Mouse (Mus musculus): ENCODE results near the gene Shc4. TPM values are rescaled to one million over a fixed set of nuclear protein-coding genes. Genes with fewer than 3 reads are reported as not detected.

The Shc4 gene
- total RNA-seq (2023; ENCODE audit: inconsistent age) = 0.16 to 0.35 TPM (median 0.23 TPM) in 4 replicates

DNA sequence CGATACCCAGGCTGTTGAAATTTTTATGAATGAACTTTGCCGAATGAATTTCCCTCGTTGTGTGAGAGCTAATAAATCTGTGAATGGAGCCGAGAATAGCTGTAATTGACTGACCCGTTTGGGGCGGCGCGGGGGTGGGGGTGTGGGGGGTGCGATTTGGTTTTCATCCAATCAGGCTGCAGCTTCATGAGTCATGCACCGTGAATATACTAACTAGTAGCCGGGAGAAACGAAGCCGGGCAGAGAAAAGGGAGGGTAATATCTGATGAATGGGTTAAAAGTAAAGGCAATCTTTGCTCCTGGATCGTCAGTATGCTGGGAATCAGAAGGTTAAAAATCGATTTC lies at the start of gene Shc4:
Gene Shc4 (minus strand): TSS at position 63 of the 345 bp plus-strand sequence.

DNA sequence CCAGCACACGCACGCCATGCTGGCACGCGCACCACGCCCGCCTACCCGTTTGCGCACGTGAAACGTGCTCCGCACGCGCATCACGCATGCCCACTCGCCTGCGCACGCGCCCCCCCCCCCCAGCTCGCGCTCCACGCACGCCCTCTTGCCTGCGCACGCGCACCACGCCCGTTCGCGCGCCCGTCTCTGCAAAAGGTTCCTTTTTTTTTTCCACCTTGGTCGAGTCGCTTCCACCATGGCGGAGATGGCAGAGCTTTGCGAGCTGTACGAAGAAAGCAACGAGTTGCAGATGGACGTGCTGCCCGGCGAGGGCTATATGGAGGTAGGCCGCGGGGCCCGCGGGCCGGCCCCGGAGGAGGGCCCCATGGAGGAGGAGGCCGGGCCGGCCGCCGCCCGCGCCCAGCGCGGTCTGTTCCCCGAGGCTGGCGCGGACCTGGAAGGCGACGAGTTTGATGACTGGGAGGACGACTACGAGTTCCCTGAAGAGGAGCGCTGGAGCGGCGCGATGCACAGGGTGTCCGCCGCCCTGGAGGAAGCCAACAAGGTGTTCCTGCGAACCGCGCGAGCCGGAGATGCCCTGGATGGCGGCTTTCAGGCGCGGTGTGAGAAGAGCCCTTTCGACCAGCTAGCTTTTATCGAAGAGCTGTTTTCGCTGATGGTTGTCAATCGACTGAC lies 50.9 kb downstream of the Shc4 start, which contains the start of gene Eid1:
Gene Eid1 (plus strand): TSS at position 139 of the 675 bp plus-strand sequence.

DNA sequence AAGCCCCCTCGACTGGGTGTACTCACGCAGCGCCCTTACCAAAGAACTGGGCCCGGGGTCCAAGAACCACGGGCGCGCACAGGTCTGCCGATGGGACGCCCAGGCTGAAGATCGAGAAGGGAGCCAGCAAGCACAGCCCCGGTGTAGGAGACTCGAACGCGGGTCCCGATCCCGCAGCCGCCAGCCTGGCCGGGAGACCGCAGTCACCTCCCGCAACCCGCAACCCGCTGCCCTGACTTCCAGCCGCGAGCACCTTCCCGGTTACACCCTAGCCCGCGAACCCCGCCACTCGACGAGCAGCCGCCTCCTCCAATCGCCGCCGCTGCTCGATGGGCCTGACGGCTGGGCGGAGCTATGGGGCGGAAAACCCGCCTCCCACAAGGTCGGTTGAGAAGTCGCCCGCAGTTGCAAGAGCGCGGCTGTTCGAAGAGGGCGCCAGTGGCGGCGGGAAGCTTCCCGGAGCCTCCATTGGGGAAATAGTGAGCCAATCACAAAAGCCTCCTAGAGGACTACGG lies 99.1 kb downstream of the Shc4 start, which contains the start of gene Cep152:
Gene Cep152 (minus strand): TSS at position 277 of the 515 bp plus-strand sequence.

Other genes with a start within 250 kb of the Shc4 start
- not detected in 4 replicates for gene Gm9913, start 219.1 kb downstream of the Shc4 start, total RNA-seq (2023; ENCODE audit: inconsistent age)
- gene Fbn1, start 216.2 kb downstream of the Shc4 start, total RNA-seq (2023; ENCODE audit: inconsistent age) = 0.06 to 0.15 TPM in 2 of 4 replicates, not detected in the others
- gene Cep152, start 99.0 kb downstream of the Shc4 start, total RNA-seq (2023; ENCODE audit: inconsistent age) = 19.0 to 21.0 TPM (median 19.3 TPM) in 4 replicates
- gene Eid1, start 51.1 kb downstream of the Shc4 start, total RNA-seq (2023; ENCODE audit: inconsistent age) = 33.2 to 38.0 TPM (median 37.2 TPM) in 4 replicates
- 46.2 to 52.9 TPM (median 47.4 TPM) in 4 replicates for gene Secisbp2l, start 58.7 kb upstream of the Shc4 start, total RNA-seq (2023; ENCODE audit: inconsistent age)
- 19.4 to 23.9 TPM (median 21.4 TPM) in 4 replicates for gene Galk2, start 135.0 kb upstream of the Shc4 start, total RNA-seq (2023; ENCODE audit: inconsistent age)
- 57.7 to 87.6 TPM (median 75.7 TPM) in 4 replicates for gene Cops2, start 135.0 kb upstream of the Shc4 start, total RNA-seq (2023; ENCODE audit: inconsistent age)